Mouse (Mus musculus): ENCODE results near the gene Rreb1.
A peak's percentile ranks its signal among the peaks of the same experiment; 100 is the strongest.

The Rreb1 gene

DNA sequence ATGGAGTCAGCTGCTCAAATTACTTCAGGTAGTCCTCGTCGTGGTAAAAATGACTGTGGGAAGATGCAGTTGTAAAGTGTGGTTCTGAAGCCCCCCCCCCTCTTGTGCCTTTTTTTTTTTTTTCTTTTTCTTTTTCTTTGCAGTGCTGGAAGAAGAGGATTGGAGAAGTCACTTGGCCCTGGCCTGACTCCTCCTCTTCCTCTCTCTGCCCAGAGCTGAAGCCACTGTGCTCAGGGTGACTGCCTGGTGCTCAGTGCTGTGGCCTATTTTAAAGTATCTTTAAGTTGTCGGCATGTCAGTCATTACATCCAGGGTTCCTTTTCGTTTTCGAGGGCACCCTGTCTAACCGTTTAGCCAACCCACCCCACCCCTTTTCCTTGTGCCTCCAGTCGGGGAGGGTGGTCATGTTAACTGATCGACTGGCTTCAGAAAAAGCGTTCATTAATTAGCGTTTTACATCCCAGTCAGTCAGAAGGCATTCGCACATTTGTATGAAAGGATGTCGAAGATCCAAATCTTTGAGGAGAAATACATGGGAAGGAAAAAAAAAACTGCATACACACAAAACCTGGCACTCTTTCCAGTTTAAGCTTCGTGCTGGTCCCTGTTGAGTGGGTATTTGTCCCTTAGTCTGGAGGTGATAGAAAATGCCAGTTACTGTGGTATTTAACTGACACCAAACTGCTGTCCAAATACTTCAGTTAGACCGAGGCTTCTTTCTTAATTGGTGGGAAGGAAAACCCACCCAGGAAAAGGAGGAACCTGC, 76.4 kb downstream of the Rreb1 start:
- DNase-seq: no peak

DNA sequence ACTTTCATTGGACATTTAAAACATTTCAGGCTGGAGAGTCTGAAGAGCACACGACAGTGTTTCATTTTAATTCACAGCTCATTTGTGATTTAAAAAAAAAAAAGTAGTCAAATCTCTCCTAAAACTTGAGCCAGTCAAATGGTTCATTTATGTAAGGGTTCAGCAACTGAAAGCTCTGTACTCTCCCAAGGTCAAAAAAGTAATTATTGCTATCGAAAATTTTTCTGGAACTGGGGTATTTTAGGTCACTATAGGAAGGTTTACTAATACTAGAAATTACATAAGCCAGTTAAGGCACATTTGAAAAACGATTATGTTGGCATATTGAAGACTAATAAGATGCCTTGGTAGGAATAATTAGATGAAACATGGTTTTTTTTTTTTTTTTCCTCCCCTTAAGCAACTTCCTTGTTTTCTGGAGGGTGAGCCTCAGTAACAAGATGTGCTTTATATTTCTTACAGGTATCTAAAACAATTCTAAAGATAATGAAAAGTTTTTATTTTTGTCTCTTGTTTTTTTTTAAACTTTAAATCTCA, 77.1 kb downstream of the Rreb1 start:
- DNase-seq: no peak

DNA sequence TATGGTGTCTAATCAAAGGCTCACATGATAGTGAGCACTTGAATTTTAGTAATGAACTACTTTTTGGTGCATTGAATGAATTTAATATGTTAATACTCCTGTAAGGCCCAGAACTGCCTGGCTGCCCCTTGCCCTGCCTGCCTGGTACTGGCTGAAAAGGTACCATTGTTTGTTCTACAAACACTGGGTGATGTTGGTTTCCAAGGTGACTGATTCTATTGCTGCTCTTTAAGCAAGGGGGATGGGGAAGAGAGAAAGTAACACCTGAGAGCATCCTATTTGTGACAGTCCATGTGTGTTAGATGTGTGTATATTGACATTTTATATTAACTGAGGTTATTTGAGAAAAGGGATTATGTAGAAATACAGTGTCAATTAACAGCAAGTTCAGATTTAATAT, 77.6 kb downstream of the Rreb1 start:
- DNase-seq: no peak

DNA sequence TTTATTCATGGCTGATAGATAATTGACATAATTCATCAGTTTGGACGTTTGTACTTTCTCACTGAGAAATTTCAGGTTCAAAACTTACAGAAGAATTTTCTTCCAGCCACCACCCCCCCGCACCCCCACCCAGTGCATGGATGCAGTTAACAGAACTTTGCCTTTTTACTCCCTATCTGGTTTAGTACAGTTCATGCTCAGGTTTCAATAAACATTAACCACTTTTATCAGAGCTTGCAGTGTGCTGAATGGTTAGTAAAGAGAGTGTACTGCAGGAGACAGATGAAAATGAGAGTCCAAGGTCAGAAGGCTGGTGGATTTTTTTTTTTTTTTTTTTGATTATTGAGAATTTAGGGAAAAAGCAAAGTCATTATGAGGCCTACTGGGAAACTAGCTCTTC, 78.3 kb downstream of the Rreb1 start:
- DNase-seq: no peak

DNA sequence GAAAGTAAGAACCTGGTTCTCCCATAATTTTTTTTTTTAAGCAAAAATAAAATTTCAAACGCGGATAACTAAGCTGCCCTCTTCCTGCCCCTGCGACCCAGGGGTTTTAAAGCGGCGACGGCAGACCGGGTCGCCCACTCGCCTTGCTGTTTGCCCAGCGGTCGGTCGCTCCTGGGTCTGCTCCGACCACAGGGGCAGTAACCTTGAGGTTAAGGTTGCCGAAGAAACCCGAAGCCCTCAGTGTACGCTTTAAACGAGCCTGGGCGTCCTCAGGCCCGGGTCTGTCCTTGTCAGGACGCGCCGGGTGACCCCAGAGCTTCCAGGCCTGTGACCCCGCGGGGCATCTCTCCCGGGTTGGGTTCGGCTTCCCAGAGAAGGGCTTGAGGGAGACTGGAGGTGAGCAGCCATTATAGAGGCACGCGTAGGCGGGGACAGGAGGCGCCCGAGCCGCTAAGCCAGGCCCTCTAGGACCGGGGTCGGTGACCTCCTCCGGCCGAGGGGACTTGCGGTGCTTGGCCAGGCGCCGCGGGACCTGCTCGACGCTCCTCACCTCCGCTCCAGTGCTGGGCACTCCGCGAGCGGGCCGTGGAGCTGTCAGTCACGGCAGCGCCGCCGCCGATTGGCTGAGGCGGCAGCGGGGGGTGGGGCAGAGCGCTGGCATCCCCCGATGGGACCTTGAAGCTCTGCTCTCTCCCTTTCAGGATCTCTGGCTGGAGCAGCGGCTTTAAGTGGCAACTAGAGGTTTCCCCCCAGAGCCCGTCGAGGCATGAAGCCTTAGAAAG, 79.3 kb downstream of the Rreb1 start:
- peak; percentile 90 for DNase-seq

DNA sequence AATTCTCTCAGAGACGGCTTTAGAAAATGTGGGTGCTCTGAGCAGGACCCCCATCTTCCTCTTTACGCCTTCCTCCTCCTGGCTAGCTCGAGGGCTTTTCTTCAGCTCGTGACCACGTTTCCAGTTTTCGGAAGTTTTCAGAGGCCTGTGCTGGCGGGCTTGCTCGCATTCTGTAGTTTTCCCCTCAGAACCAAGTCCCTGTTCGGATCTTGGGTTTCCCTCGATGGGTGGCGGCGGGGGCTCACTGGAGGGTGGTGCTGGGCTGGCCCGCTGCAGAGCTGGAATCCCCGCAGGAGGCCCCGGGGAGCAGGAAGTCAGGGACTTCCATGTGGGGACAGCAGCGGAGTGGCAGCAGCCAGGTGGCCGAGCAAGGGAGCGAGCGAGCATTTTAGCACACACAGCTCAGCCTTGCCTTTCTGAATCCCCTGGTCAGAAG, 79.9 kb downstream of the Rreb1 start:
- no peak for DNase-seq

DNA sequence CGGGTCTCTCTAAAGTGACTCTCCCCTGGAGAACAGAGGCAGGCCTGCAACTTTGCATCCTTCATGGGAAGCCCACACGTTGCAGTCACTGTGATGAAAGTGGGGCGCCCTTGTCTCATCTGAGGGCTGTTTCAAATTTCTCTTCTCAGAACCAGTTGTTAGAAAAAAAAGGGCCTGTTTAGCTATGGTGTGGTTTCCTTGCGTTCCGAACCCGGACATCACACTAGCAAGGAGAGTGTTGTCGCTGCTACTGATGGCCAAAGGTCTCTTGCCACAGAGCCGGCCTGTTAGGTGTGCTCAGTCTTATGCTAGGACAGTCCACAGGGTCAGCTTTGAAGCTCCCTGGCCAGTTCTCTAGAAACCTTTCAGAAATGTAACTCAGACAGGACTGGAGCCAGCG, 80.3 kb downstream of the Rreb1 start:
- DNase-seq: no peak

- DNase-seq: no peak
Measured at GRCm38 (mm10) chr13:37859782-37860181, 81.6 kb downstream of the Rreb1 start.

DNA sequence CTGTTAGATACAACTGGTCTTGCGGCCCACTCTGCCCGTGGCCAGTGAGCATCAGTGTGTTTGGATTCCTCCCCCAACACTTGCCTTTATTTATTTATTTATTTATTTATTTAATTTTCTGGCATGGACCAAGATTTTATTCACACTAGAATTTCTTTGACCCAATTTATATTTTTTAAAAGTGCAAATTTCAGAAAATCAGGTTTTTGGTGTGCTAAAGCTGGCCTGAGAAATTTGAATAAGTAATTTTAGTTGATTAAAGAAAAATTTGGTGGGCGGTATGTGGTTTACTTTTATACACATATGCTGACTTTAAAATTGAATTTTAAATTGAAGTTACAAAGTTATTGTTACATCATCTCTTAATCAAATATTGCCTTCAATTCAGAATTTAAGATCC, 82.0 kb downstream of the Rreb1 start:
- no peak for DNase-seq

GRCm38 (mm10) chr13:37860789-37861188, 82.6 kb downstream of the Rreb1 start:
- DNase-seq: no peak

DNA sequence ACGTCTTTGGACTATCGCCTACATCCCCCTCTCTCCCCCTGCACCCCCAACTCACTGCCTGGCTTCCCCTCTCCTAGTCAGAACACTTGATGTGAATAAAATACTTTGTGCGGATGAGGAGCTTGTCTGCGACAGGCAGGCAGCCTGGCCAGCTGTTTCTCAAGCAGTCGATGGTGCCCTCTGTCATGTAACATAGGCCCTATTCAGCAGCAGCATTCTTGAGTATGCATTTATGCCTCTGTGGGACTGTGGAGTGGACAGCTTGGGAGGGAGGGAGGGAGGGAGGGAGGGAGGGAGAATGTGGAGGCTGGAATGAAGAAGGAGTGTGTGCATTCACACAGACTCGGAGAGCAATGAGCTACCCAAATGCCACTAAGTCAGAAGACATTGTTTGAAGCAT, 84.3 kb downstream of the Rreb1 start:
- no peak for DNase-seq

DNA sequence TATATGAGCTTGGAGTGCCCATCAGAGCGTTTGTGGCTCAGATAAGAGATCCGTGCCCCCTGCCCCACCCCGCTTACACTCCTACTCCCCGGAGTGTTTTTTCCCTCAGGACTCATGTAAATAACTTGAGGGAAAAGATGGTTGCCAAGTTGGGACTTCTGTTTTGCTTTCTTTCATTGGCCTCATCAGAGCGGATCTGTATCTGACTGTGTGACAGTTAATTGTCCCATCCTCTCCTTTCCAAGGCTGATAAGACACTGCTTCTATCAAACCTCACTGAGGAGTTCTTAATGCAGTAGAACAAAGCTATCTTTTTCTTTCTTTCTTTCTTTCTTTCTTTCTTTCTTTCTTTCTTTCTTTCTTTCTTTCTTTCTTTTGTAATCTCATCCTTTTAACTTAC, 85.4 kb downstream of the Rreb1 start:
- DNase-seq: no peak

DNA sequence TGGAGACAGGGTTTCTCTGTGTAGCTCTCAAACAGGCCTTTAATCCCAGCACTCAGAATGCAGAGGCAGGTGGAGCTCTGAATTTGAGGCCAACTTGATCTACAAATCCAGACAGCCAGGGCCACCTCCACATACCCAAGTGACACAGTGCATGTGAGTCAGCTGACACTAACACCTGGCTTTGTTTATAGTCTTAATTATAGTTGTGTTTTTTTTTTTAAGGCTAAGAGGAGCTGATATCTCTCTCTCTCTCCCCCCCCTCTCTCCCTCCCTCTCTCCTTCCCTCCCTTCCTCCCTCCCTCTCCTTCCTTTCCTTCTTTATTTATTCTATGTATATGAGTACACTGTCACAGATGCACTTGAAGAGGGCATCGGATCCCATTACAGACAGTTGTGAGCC, 86.5 kb downstream of the Rreb1 start:
- no peak for DNase-seq

DNA sequence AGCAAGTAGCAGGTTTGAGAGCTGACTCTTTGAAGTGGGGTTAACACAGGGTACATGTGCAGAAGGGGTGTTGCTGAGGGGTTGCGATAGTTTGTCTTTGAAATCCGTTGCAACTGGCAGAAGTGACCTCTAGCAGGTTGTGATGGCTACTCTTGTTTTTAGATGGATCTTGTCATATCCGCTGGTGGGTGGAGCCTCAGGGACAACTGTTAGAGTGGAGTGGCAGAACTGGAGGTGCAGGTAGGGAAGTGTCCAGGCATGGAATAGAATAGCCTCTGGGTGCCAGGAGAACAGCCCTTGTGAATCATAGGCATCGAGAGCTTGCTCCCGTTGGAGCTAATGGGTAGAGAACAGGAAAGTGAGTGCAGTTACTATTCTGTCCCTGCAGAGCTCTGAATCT, 88.1 kb downstream of the Rreb1 start:
- DNase-seq: no peak

GRCm38 (mm10) chr13:37866846-37867245, 88.6 kb downstream of the Rreb1 start:
- DNase-seq: no peak

- no peak for DNase-seq
Measured at GRCm38 (mm10) chr13:37870118-37870908, 92.1 kb downstream of the Rreb1 start.

GRCm38 (mm10) chr13:37872142-37872835, 94.1 kb downstream of the Rreb1 start:
- no peak for DNase-seq

GRCm38 (mm10) chr13:37873125-37873891, 95.1 kb downstream of the Rreb1 start:
- DNase-seq: no peak

GRCm38 (mm10) chr13:37875919-37876318, 97.7 kb downstream of the Rreb1 start:
- no peak for DNase-seq

DNA sequence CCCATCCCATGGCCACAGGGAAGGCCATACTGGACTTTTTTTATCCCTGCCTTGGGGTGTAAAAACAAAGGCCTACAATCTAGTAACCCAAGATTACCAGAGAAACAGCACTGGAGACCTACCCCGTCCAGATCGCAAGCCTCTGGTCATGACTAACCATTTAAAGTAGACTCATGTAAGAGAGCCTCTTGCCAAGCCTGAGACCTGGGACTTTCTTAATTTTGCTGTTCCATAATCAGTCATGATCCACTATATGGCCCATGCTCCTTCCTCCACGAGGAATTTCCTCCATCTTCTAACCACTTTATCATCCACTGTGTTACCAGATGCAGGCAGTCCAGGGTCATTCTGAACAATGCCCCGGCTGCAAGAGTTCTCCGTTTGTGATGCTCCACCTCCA, 98.2 kb downstream of the Rreb1 start:
- DNase-seq: no peak

- no peak for DNase-seq
Measured at GRCm38 (mm10) chr13:37876836-37877235, 98.6 kb downstream of the Rreb1 start.

DNA sequence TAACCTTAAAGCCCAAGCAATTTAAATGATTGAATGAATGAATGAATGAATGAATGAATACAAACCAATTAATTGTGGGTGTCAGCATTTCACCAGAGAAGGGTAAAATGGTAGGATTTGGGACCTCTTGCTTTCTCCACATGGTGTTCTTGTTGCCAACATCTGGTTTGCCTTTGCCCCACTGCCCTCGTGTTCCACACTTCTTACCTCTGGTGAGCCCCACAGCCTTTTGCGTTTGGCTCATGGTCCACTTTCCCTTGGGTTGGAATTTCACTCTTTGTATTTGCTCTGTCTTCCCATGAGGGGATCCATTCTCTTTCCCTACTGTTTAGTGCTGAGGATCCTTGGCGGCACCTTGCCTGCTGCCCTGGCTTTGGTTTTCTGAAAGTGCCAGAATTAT, 99.0 kb downstream of the Rreb1 start:
- no peak for DNase-seq
